10 mouse cellular contexts compared by ENCODE assay signal in genomic region chr9:107923956-107924355, GRCm38 (mm10). TPM values are rescaled to one million over a fixed set of nuclear protein-coding genes. Genes with fewer than 3 reads are reported as not detected.
DNase-seq lines count a peak whose midpoint lies in the region; ATAC-seq and TF ChIP-seq lines count a peak whose summit lies in the region.
"Had no signal": no experiment of that assay in that cellular context is flagged by ENCODE, and none has a peak within 500 bp of the region (broad histone marks: within the 10 kb centered on the region; RNA-seq: fewer than 3 reads in every experiment).

No protein-coding gene starts in this region.

- H3K27ac ChIP-seq in kidney, embryonic 14.5 days (ENCODE audit: low read depth, low read length), result no peak overlapping the region
- peak overlapping the region; percentile 58 for H3K27ac ChIP-seq in heart, adult 2 months
- H3K27ac ChIP-seq in liver, embryonic 16.5 days (ENCODE audit: low read length), result no peak overlapping the region
- peak overlapping the region; percentile 92 for H3K27ac ChIP-seq in olfactory bulb, adult 2 months (ENCODE audit: insufficient read depth, low read depth, low read length)

- H3K4me1 ChIP-seq in kidney, embryonic 14.5 days (ENCODE audit: control insufficient read depth, insufficient read depth, low read length), result no peaks in the 10 kb centered on the region
- H3K4me1 ChIP-seq in heart, adult 2 months (ENCODE audit: control insufficient read depth, insufficient read depth, low read length), result peaks cover 4% of the 10 kb centered on the region
- H3K4me1 ChIP-seq in liver, embryonic 16.5 days (ENCODE audit: control insufficient read depth, low read depth, low read length), result peaks cover 2% of the 10 kb centered on the region; the same call in 1 of the 2 replicates
- peaks cover 48% of the 10 kb centered on the region for H3K4me1 ChIP-seq in olfactory bulb, adult 2 months (ENCODE audit: control insufficient read depth, insufficient read depth, low read length)

- DNase-seq in kidney, postnatal 10 days, result peak; percentile 24
- peak; percentile 62 to 74 for DNase-seq in heart, adult 2 months
- DNase-seq in right cerebral cortex, adult 2 months (ENCODE audit: low spot score in 2 of 2), result no peak
- no peak for DNase-seq in urinary bladder, postnatal 14 days (ENCODE audit: low spot score)
- no peak for DNase-seq in left cerebral cortex, adult 11 months (ENCODE audit: low spot score)
- DNase-seq: cerebellum, adult 8-10 months had no signal

- no peak overlapping the region for H3K9ac ChIP-seq in kidney, embryonic 14.5 days (ENCODE audit: low read depth, low read length)
- no peak overlapping the region; the same call in 1 of the 2 replicates for H3K9ac ChIP-seq in heart, adult 2 months (ENCODE audit: low read depth, low read length)
- no peak overlapping the region for H3K9ac ChIP-seq in liver, embryonic 16.5 days (ENCODE audit: low read depth, low read length)

- no peaks in the 10 kb centered on the region for H3K79me2 ChIP-seq in heart, adult 2 months (replicated peaks; ENCODE audit: control insufficient read depth, insufficient read depth, low read length)

- H3K4me2 ChIP-seq in kidney, embryonic 14.5 days (replicated peaks; ENCODE audit: low read depth, low read length), result no peak overlapping the region
- H3K4me2 ChIP-seq in liver, embryonic 16.5 days (ENCODE audit: low read depth, low read length), result no peak overlapping the region

- H3K9me3 ChIP-seq in kidney, embryonic 14.5 days (ENCODE audit: control insufficient read depth, low read length), result no peaks in the 10 kb centered on the region
- no peaks in the 10 kb centered on the region for H3K9me3 ChIP-seq in liver, embryonic 16.5 days (replicated peaks; ENCODE audit: control insufficient read depth, low read length)

- no peaks in the 10 kb centered on the region for H3K36me3 ChIP-seq in kidney, embryonic 14.5 days (ENCODE audit: control insufficient read depth, insufficient read depth, low read length)
- no peaks in the 10 kb centered on the region for H3K36me3 ChIP-seq in heart, adult 2 months (ENCODE audit: control insufficient read depth, insufficient read depth, low read length)
- H3K36me3 ChIP-seq in liver, embryonic 16.5 days (ENCODE audit: control insufficient read depth, insufficient read depth), result no peaks in the 10 kb centered on the region

- no peak for ATAC-seq in kidney, embryonic 14.5 days (ENCODE audit: low FRiP score, low TSS enrichment)
- peak; percentile 54; the same call in 1 of the 2 replicates for ATAC-seq in liver, embryonic 16.5 days (ENCODE audit: low read depth)

- no peaks in the 10 kb centered on the region for H3K27me3 ChIP-seq in kidney, embryonic 14.5 days (ENCODE audit: control insufficient read depth, insufficient read depth, low read length)
- H3K27me3 ChIP-seq in heart, adult 2 months (ENCODE audit: control insufficient read depth, insufficient read depth, low read length), result no peaks in the 10 kb centered on the region
- no peaks in the 10 kb centered on the region for H3K27me3 ChIP-seq in liver, embryonic 16.5 days (ENCODE audit: control insufficient read depth, insufficient read depth, low read depth, low read length)

- intact Hi-C loops in heart, adult 2 months (cut with DNase I), result no loop called here

- no peak for TF ChIP-seq CTCF in heart, adult 2 months (IDR thresholded peaks at IDR 0.05)
- TF ChIP-seq CTCF in olfactory bulb, adult 2 months (IDR thresholded peaks at IDR 0.05; ENCODE audit: insufficient read depth, low read depth, low read length), result no peak

- TF ChIP-seq POLR2A in heart, adult 2 months (IDR thresholded peaks at IDR 0.05; ENCODE audit: insufficient read depth, low read depth, low read length), result peak; percentile 55; the same call in 1 of the 2 replicates
- TF ChIP-seq POLR2A in olfactory bulb, adult 2 months (IDR thresholded peaks at IDR 0.05; ENCODE audit: insufficient read depth, low read depth, low read length), result no peak

- WGBS in kidney, embryonic 14.5 days, result 55% methylated on average over 6 of the region's 6 CpGs
- 22% methylated on average over 6 of the region's 6 CpGs for WGBS in heart, adult 2 months
- 18% methylated on average over 6 of the region's 6 CpGs for WGBS in liver, embryonic 16.5 days (ENCODE audit: insufficient replicate concordance)
- WGBS in olfactory bulb, adult 2 months, result 9% methylated on average over 6 of the region's 6 CpGs

- no peak overlapping the region for H3K4me3 ChIP-seq in kidney, embryonic 14.5 days (ENCODE audit: low read length)
- no peak overlapping the region for H3K4me3 ChIP-seq in heart, adult 2 months
- H3K4me3 ChIP-seq in liver, embryonic 16.5 days (ENCODE audit: low read depth, low read length), result no peak overlapping the region
- no peak overlapping the region for H3K4me3 ChIP-seq in olfactory bulb, adult 2 months (ENCODE audit: insufficient read depth, low read depth, low read length)

- TF ChIP-seq EP300 in heart, adult 2 months (IDR thresholded peaks at IDR 0.05; ENCODE audit: insufficient read depth, low read depth, low read length), result peak; percentile 76; the same call in 1 of the 2 replicates

RNA-seq across cellular contexts. Expression of gene Actl11, which starts 4.3 kb away (rescaled TPM):
- polyA plus RNA-seq in kidney, embryonic 14.5 days (2014; fragmentation: Nextera tagmentation; extraction: Ambion mirVana), result not detected in 2 replicates
- not detected for total RNA-seq in heart, adult 2 months (2021)
- polyA plus RNA-seq in heart, adult 2 months (2012; rRNA removed), result 0.09 and 0.14 TPM in 2 replicates
- polyA plus RNA-seq in liver, embryonic 16.5 days (2015; fragmentation: Nextera tagmentation; extraction: Ambion mirVana), result not detected in 2 replicates
- polyA plus RNA-seq in olfactory bulb, adult 2 months (2012; ENCODE audit: insufficient read depth, insufficient read length, low replicate concordance, missing spikeins), result not detected in 2 replicates
- polyA plus RNA-seq: intestine, embryonic 14.5 days had no signal

RNA-seq across cellular contexts. Expression of gene Camkv, which starts 11.5 kb away (rescaled TPM):
- polyA plus RNA-seq in kidney, embryonic 14.5 days (2014; fragmentation: Nextera tagmentation; extraction: Ambion mirVana), result 0.77 and 0.79 TPM in 2 replicates
- not detected for total RNA-seq in heart, adult 2 months (2021)
- polyA plus RNA-seq in heart, adult 2 months (2012; rRNA removed), result 0.02 and 0.06 TPM in 2 replicates
- 0.11 TPM in 2 replicates for polyA plus RNA-seq in liver, embryonic 16.5 days (2015; fragmentation: Nextera tagmentation; extraction: Ambion mirVana)
- polyA plus RNA-seq in olfactory bulb, adult 2 months (2012; ENCODE audit: insufficient read depth, insufficient read length, low replicate concordance, missing spikeins), result not detected in 2 replicates

RNA-seq across cellular contexts. Expression of gene Mst1r, which starts 17.3 kb away (rescaled TPM):
- 0.39 and 0.80 TPM in 2 replicates for polyA plus RNA-seq in kidney, embryonic 14.5 days (2014; fragmentation: Nextera tagmentation; extraction: Ambion mirVana)
- total RNA-seq in heart, adult 2 months (2021), result 1 to 10 TPM; 3.1 to 3.3 TPM
- polyA plus RNA-seq in heart, adult 2 months (2012; rRNA removed), result 11.3 and 12.5 TPM in 2 replicates
- 1.3 and 2.8 TPM in 2 replicates for polyA plus RNA-seq in liver, embryonic 16.5 days (2015; fragmentation: Nextera tagmentation; extraction: Ambion mirVana)
- polyA plus RNA-seq in olfactory bulb, adult 2 months (2012; ENCODE audit: insufficient read depth, insufficient read length, low replicate concordance, missing spikeins), result not detected in 2 replicates

RNA-seq across cellular contexts. Expression of gene Traip, which starts 26.0 kb away (rescaled TPM):
- 23.7 and 24.5 TPM in 2 replicates for polyA plus RNA-seq in kidney, embryonic 14.5 days (2014; fragmentation: Nextera tagmentation; extraction: Ambion mirVana)
- 1 to 10 TPM in 1 of 2 experiments, under 1 TPM in 1; 0.70 to 1.2 TPM for total RNA-seq in heart, adult 2 months (2021)
- polyA plus RNA-seq in heart, adult 2 months (2012; rRNA removed), result 0.20 and 0.37 TPM in 2 replicates
- polyA plus RNA-seq in liver, embryonic 16.5 days (2015; fragmentation: Nextera tagmentation; extraction: Ambion mirVana), result 11.1 and 13.3 TPM in 2 replicates
- not detected in 2 replicates for polyA plus RNA-seq in olfactory bulb, adult 2 months (2012; ENCODE audit: insufficient read depth, insufficient read length, low replicate concordance, missing spikeins)

RNA-seq across cellular contexts. Expression of gene Mon1a, which starts 36.0 kb away (rescaled TPM):
- 9.9 and 11.5 TPM in 2 replicates for polyA plus RNA-seq in kidney, embryonic 14.5 days (2014; fragmentation: Nextera tagmentation; extraction: Ambion mirVana)
- 10 to 100 TPM; 11.0 to 11.2 TPM for total RNA-seq in heart, adult 2 months (2021)
- 15.1 and 16.0 TPM in 2 replicates for polyA plus RNA-seq in heart, adult 2 months (2012; rRNA removed)
- polyA plus RNA-seq in liver, embryonic 16.5 days (2015; fragmentation: Nextera tagmentation; extraction: Ambion mirVana), result 3.6 and 4.1 TPM in 2 replicates
- polyA plus RNA-seq in olfactory bulb, adult 2 months (2012; ENCODE audit: insufficient read depth, insufficient read length, low replicate concordance, missing spikeins), result not detected in 2 replicates

Comparison
In these comparisons a context has a peak if more than half of its experiments do, and no peak if none do; other contexts are left out.
1. DNase-seq: peak in kidney, postnatal 10 days (single experiment) and heart, adult 2 months (2 of 2); none in right cerebral cortex, adult 2 months (0 of 2), urinary bladder, postnatal 14 days (single experiment) and left cerebral cortex, adult 11 months (single experiment).
2. H3K27ac ChIP-seq: peak in heart, adult 2 months (single experiment) and olfactory bulb, adult 2 months (single experiment); none in kidney, embryonic 14.5 days (single experiment) and liver, embryonic 16.5 days (single experiment).
3. RNA of gene Camkv, which starts 11.5 kb away (polyA plus RNA-seq): not detected in olfactory bulb, adult 2 months; 0.77 to 0.79 TPM in kidney, embryonic 14.5 days, 0.11 TPM in liver, embryonic 16.5 days and 0.02 to 0.06 TPM in heart, adult 2 months; every median in the first group is over 10 times any median in the second.